Mouse (Mus musculus) ES-Bruce4 (cell line): Measurements from ENCODE around the gene Sdhaf1.
A peak's percentile ranks its signal among the peaks of the same experiment; 100 is the strongest.

Experiments
- CTCF ChIP-seq: IDR thresholded peaks from one replicate; pipeline ENCODE4 v1.8.1; 2011; ENCODE audit warnings: low read depth, low read length
- POLR2A ChIP-seq: IDR thresholded peaks from one replicate; pipeline ENCODE4 v1.8.1; 2011; ENCODE audit warnings: low read length; ENCODE audit not compliant: insufficient read depth

GRCm38 (mm10) chr7:30322285-30322667 lies 1.4 kb downstream of the Sdhaf1 start:
- TF ChIP-seq POLR2A (peak; percentile 30), CTCF (no peak)
